Mouse (Mus musculus) intestine, embryonic 16.5 days (tissue): ENCODE data around the gene Sec23a. TPM values are rescaled to one million over a fixed set of nuclear protein-coding genes. Genes with fewer than 3 reads are reported as not detected.
A peak's percentile ranks its signal among the peaks of the same experiment; 100 is the strongest.
"Not testable (repeated sequence)": the region's sequence is repeated elsewhere in the genome, so short reads cannot be mapped to it uniquely, and the experiment has no call there.

Experiments
- ATAC-seq: fragments of 200-750 bp; cut with Nextera tagmentation; 2 replicates; pipeline ENCODE4 v1.8.0; 2017; ENCODE audit warnings: moderate TSS enrichment, moderate library complexity
- H3K27ac ChIP-seq: fragments of 300-500 bp; sonication (generic); 2 replicates; pipeline ENCODE4 v1.5.1; 2014; ENCODE audit warnings: mild to moderate bottlenecking, low read length
- H3K27me3 ChIP-seq: fragments of 300-500 bp; sonication (generic); replicated peaks from 2 replicates; pipeline ENCODE4 v1.6.1; 2014; ENCODE audit warnings: low read length, control low read depth, mixed read lengths; ENCODE audit not compliant: control insufficient read depth, insufficient read depth
- H3K36me3 ChIP-seq: fragments of 300-500 bp; sonication (generic); 2 replicates; pipeline ENCODE4 v1.6.1; 2014; ENCODE audit warnings: low read length, control low read depth; ENCODE audit not compliant: control insufficient read depth, insufficient read depth
- H3K4me1 ChIP-seq: fragments of 300-500 bp; sonication (generic); 2 replicates; pipeline ENCODE4 v1.6.1; 2014; ENCODE audit warnings: low read length, control low read depth, mixed read lengths; ENCODE audit not compliant: control insufficient read depth, insufficient read depth
- H3K4me2 ChIP-seq: fragments of 300-500 bp; sonication (generic); 2 replicates; pipeline ENCODE4 v1.6.1; 2014; ENCODE audit warnings: low read depth, low read length, control low read depth
- H3K4me3 ChIP-seq: fragments of 300-500 bp; sonication (generic); 2 replicates; pipeline ENCODE4 v1.5.1; 2014; ENCODE audit warnings: mild to moderate bottlenecking, low read length
- H3K9ac ChIP-seq: fragments of 300-500 bp; sonication (generic); 2 replicates; pipeline ENCODE4 v1.6.1; 2014; ENCODE audit warnings: low read depth, low read length
- H3K9me3 ChIP-seq: fragments of 300-500 bp; sonication (generic); 2 replicates; pipeline ENCODE4 v1.6.1; 2016; ENCODE audit warnings: low read length, control low read depth; ENCODE audit not compliant: control insufficient read depth
- WGBS: fragments of 180-500 bp; shearing (Covaris S2); extraction: QIAGEN DNeasy Blood & Tissue Kit; methylation state at CpG from one replicate; pipeline ENCODE4 v1.1.7; 2014; 5-methylcytosine and 5-hydroxymethylcytosine counted together
- polyA plus RNA-seq: library from polyadenylated mRNA; unstranded; fragments of >200 nt; fragmentation: Nextera tagmentation; extraction: Ambion mirVana; gene quantifications from 2 replicates; pipeline ENCODE4 v1.2.1, GENCODE M21; 2015

Sec23a gene
- 90.5 and 110 TPM in 2 replicates for polyA plus RNA-seq

GRCm38 (mm10) chr12:59011844-59012709 is at the start of gene Sec23a:
TSS of gene Sec23a (minus strand) at chr12:59012017.
- Histone ChIP-seq H3K4me3 (peak within 1 kb of the TSS; percentile 81), H3K36me3 (no peaks in the 10 kb centered on the region), H3K4me1 (peaks cover 12% of the 10 kb centered on the region), H3K4me2 (peak within 1 kb of the TSS; percentile 71), H3K27me3 (no peaks in the 10 kb centered on the region), H3K27ac (peak within 1 kb of the TSS; percentile 97), H3K9ac (peak within 1 kb of the TSS; percentile 90), H3K9me3 (no peaks in the 10 kb centered on the region)
- WGBS = 1% methylated on average over 48 of the region's 48 CpGs
- ATAC-seq = peak; percentile 97

GRCm38 (mm10) chr12:59060993-59061595 is 49.3 kb upstream of the Sec23a start, which contains the start of gene Trappc6b:
TSS of gene Trappc6b (minus strand) at chr12:59061472.
- peak within 1 kb of the TSS; percentile 98 for H3K9ac ChIP-seq
- H3K4me1 ChIP-seq = peaks cover 10% of the 10 kb centered on the region
- H3K36me3 ChIP-seq = peaks cover 10% of the 10 kb centered on the region; the same call in 1 of the 2 replicates
- peak within 1 kb of the TSS; percentile 94 for H3K27ac ChIP-seq
- H3K4me2 ChIP-seq = peak within 1 kb of the TSS; percentile 71
- no peaks in the 10 kb centered on the region for H3K9me3 ChIP-seq
- WGBS = under 1% methylated on average over 49 of the region's 49 CpGs
- H3K27me3 ChIP-seq = no peaks in the 10 kb centered on the region
- H3K4me3 ChIP-seq = peak within 1 kb of the TSS; percentile 85
- ATAC-seq = peak; percentile 97

- peak overlapping the region; percentile 94; the same call in 1 of the 2 replicates for H3K27ac ChIP-seq
- WGBS = 50% methylated on average over 4 of the region's 4 CpGs
- peaks cover 11% of the 10 kb centered on the region; the same call in 1 of the 2 replicates for H3K36me3 ChIP-seq
Measured at GRCm38 (mm10) chr12:59060322-59060721, 48.5 kb upstream of the Sec23a start.

GRCm38 (mm10) chr12:59058242-59058641 is 46.4 kb upstream of the Sec23a start:
- not testable (repeated sequence) for H3K27ac ChIP-seq, H3K9me3 ChIP-seq, ATAC-seq, H3K4me2 ChIP-seq, H3K9ac ChIP-seq, H3K4me3 ChIP-seq, H3K27me3 ChIP-seq
- peaks cover 11% of the 10 kb centered on the region; the same call in 1 of the 2 replicates for H3K36me3 ChIP-seq
- peaks cover 10% of the 10 kb centered on the region for H3K4me1 ChIP-seq
- WGBS = 89% methylated on average over 5 of the region's 5 CpGs

More at GRCm38 (mm10) chr12:59060322-59060721, 48.5 kb upstream of the Sec23a start:
- no peaks in the 10 kb centered on the region for H3K9me3 ChIP-seq
- peak overlapping the region; percentile 85 for H3K4me3 ChIP-seq
- no peak for ATAC-seq
- H3K27me3 ChIP-seq = no peaks in the 10 kb centered on the region
- H3K9ac ChIP-seq = peak overlapping the region; percentile 98
- peaks cover 10% of the 10 kb centered on the region for H3K4me1 ChIP-seq
- peak overlapping the region; percentile 71 for H3K4me2 ChIP-seq

- no peaks in the 10 kb centered on the region for H3K27me3 ChIP-seq
- no peak overlapping the region for H3K4me2 ChIP-seq
- peaks cover 11% of the 10 kb centered on the region; the same call in 1 of the 2 replicates for H3K36me3 ChIP-seq
- no peak overlapping the region for H3K4me3 ChIP-seq
- WGBS = 95% methylated on average over 11 of the region's 11 CpGs
- H3K9me3 ChIP-seq = no peaks in the 10 kb centered on the region
- ATAC-seq = no peak
- no peak overlapping the region for H3K27ac ChIP-seq
- peaks cover 10% of the 10 kb centered on the region for H3K4me1 ChIP-seq
- no peak overlapping the region for H3K9ac ChIP-seq
Measured at GRCm38 (mm10) chr12:59056222-59056621, 44.4 kb upstream of the Sec23a start.

GRCm38 (mm10) chr12:59055196-59055850 is 43.5 kb upstream of the Sec23a start:
- ATAC-seq = no peak
- peaks cover 10% of the 10 kb centered on the region for H3K4me1 ChIP-seq
- 77% methylated on average over 4 of the region's 4 CpGs for WGBS
- no peaks in the 10 kb centered on the region for H3K9me3 ChIP-seq
- peaks cover 11% of the 10 kb centered on the region; the same call in 1 of the 2 replicates for H3K36me3 ChIP-seq
- H3K4me2 ChIP-seq = no peak overlapping the region
- H3K9ac ChIP-seq = no peak overlapping the region
- no peaks in the 10 kb centered on the region for H3K27me3 ChIP-seq
- H3K27ac ChIP-seq = no peak overlapping the region
- H3K4me3 ChIP-seq = no peak overlapping the region

- Histone ChIP-seq H3K27ac (no peak overlapping the region), H3K36me3 (peaks cover 11% of the 10 kb centered on the region; the same call in 1 of the 2 replicates), H3K4me2 (no peak overlapping the region), H3K9ac (no peak overlapping the region), H3K4me1 (no peaks in the 10 kb centered on the region), H3K4me3 (no peak overlapping the region), H3K27me3 (no peaks in the 10 kb centered on the region), H3K9me3 (no peaks in the 10 kb centered on the region)
- no peak for ATAC-seq
Measured at GRCm38 (mm10) chr12:59053976-59054375, 42.2 kb upstream of the Sec23a start.

- H3K4me1 ChIP-seq = no peaks in the 10 kb centered on the region
- no peak overlapping the region for H3K27ac ChIP-seq
- H3K9ac ChIP-seq = no peak overlapping the region
- WGBS = 90% methylated on average over 5 of the region's 5 CpGs
- H3K36me3 ChIP-seq = peaks cover 11% of the 10 kb centered on the region; the same call in 1 of the 2 replicates
- no peak overlapping the region for H3K4me3 ChIP-seq
- no peaks in the 10 kb centered on the region for H3K27me3 ChIP-seq
- no peak for ATAC-seq
- no peak overlapping the region for H3K4me2 ChIP-seq
- H3K9me3 ChIP-seq = no peaks in the 10 kb centered on the region
Measured at GRCm38 (mm10) chr12:59053166-59053565, 41.3 kb upstream of the Sec23a start.

- Histone ChIP-seq H3K4me1 (no peaks in the 10 kb centered on the region), H3K4me3 (no peak overlapping the region), H3K9ac (no peak overlapping the region), H3K27ac (no peak overlapping the region), H3K4me2 (no peak overlapping the region), H3K9me3 (no peaks in the 10 kb centered on the region), H3K27me3 (no peaks in the 10 kb centered on the region), H3K36me3 (peaks cover 6% of the 10 kb centered on the region; the same call in 1 of the 2 replicates)
- ATAC-seq = no peak
- WGBS = 92% methylated on average over 3 of the region's 3 CpGs
Measured at GRCm38 (mm10) chr12:59052470-59052869, 40.7 kb upstream of the Sec23a start.
